Mouse (Mus musculus) embryo, embryonic 9.5 days (tissue): ENCODE measurements around the gene Psma4.
"Not testable (repeated sequence)": the region's sequence is repeated elsewhere in the genome, so short reads cannot be mapped to it uniquely, and the experiment has no call there.

ENCODE experiments used
- DNase-seq: peaks from one replicate; pipeline ENCODE4 v3.0.0-alpha.2; 2017; ENCODE audit errors: extremely low spot score

Psma4 gene

GRCm38 (mm10) chr9:54950575-54951321 is at the start of gene Psma4, which contains the start of gene AY074887:
TSS of gene Psma4 (plus strand) at chr9:54950790.
TSS of gene AY074887 (minus strand) at chr9:54950998.
- peak; percentile 96 for DNase-seq

DNA sequence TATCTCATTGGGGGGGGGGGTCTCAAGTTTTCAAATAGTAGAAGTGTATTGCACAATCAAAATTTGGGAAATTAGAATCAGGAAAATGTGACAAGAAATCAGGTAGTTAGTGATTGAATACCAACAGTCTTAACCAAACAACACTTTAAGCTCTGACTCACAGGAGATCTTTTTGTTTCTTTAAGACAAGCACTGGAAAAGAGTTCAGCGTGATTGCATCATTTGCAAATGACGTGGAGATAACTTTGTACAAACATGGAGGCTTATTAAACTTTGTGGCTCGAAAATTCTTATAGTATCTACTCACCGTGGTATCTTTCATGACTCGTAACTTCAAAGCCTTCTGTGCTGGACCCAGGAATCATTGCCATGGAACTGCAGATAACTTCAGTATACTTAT is 41.1 kb upstream of the Psma4 start:
- DNase-seq = no peak

DNA sequence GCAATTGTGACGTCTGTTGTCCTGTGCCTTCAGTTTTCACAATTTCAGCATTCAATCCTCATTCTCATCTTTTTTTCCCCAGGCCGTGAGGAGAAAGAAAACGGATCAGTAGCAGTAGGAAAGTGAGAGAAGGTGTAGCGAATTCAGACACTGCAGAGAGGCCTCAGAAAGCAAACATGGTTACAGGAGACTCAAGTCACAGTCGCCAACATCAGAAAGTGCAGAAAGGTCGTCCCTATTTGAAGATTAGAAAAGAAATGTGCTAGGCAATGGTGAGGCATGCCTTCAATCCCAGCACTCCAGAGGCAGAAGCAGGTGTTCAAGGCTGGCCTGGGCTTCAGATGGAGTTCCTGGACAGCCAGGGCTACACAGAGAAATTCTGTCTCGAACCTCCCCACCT is 35.0 kb upstream of the Psma4 start:
- DNase-seq = no peak

GRCm38 (mm10) chr9:54916401-54916800 is 34.2 kb upstream of the Psma4 start:
- no peak for DNase-seq

DNA sequence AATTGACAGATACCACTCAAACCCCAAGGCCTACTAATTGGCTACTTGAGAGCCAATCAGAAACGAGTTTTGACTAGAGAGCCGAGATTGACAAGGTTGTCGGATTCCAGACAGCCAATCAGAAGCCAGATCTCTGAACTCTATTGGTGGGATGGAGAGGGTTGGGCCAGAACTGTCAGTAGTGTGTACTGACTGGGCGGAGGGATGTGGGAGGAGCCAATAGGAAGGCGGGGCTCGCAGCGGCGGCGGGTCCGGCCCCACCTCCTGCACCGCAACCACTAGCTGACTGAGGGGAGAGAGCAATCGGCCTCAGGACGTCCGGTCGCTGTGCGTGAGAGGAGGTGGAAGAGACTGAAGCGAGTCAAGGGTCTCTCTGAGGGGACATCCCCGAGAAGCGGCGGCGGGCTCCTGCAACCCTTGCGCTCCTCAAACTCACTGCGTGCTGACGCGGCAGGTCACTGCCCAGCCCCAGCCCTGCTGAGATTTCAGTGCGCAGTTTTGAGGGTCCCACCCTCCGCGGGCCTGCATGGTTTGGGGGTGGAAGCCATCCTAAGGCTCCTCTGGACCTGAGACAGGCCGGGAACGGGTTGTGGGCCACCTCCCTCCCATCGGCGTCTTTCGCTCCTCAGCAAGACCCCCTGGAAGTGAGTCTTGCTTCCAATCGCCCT is 33.4 kb upstream of the Psma4 start, which contains the start of gene Hykk:
Gene Hykk, plus strand, starts transcription at position 274 of the 668 bp plus-strand sequence.
- peak; percentile 94 for DNase-seq

DNA sequence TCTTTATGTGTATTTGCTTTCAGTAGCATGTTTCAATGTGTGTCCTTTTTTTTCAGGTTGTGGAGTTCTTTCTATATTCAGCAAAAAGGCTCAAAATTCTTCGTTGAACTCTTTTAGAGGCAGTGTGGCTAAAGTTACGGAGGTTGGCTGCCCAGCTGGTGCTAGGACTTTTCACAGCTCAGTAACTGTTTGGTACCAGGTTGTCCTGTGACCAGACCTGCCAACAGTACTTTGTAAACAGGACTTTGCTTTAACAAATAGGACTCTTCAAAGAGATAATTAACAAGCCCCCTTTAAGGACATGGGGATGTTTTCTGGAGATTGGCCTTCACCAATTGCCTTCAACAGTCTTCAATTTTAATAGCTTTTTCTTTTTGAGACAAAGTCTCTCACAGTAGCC is 32.4 kb upstream of the Psma4 start:
- no peak for DNase-seq

- no peak for DNase-seq
Observed at GRCm38 (mm10) chr9:54918781-54919180, 31.8 kb upstream of the Psma4 start.

GRCm38 (mm10) chr9:54919946-54920345 is 30.6 kb upstream of the Psma4 start:
- DNase-seq = no peak

DNA sequence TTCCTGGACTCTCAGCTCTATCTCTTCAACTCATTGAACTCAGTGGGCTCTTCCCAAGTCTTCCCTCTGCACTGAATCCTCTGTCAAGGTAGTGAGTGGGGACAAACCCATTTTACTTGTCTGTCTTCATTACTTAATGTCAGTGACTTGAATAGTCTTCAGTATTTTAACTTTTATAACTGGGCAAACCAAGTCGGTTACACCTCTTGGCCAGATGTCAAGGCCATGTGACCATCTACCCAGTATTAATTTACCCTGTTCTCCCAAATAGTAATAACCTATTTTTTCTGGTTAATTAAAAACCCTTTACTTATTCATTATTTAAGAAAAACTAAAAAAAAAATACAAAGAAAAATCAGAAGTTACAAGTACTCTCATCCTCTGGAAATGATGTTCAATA is 19.8 kb upstream of the Psma4 start:
- no peak for DNase-seq

GRCm38 (mm10) chr9:54931765-54932164 is 18.8 kb upstream of the Psma4 start:
- DNase-seq = no peak

DNA sequence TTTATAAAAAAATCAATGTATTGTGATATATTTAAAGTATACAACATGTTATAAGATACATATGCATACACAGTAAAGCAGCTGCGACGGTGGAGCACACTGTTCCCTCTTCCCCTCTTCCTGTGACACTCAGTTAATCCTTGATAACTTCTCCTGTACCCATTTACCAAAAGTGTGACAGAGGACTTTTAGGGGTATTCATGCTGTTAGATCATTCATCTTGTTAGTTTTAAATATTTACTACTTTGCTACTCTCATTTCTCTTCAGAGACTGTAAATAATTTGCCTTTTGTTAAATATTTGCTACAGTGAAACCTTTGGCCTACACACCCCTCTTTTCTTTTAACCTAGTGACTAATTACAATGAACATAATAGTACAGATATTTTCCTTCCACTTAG is 18.2 kb upstream of the Psma4 start:
- DNase-seq = no peak

DNA sequence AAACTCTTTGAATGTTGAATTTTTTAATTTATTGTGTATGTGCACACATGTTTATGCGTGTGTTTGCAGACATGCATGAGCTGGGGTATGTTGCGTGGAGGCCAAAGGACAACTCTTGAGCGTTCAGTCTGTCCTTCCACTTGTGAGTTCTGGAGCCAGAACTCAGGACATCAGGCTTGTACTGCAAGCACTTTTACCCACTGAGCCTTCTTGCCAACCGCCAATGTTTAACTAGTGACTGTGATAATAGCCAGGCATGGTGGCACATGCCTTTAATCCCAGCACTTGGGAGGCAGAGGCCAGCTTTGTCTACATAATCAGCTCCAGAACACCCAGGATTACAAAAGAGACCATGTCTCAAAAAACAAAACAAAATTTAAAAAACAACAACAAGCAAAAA is 8.5 kb upstream of the Psma4 start:
- no peak for DNase-seq

- no peak for DNase-seq
Observed at GRCm38 (mm10) chr9:54944467-54944866, 6.1 kb upstream of the Psma4 start.

DNA sequence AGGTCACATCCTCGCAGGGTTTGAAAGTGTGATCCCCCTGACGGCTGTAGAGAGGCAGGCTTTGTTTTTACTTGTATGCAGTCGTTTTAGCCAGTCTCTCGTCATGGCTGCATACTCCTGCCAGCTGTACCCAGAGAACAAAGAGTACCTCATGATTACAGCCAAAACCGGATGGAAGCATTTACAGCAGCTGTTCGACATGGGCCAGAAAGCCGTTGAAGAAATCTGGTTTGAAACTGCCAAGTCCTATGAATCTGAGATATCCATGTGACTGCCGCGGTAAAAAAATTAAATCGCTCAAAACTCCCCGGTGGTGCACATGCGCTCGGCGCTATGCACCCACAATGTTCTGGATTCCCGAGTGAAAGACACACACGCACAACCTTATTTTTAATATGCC is 4.3 kb upstream of the Psma4 start:
- no peak for DNase-seq

GRCm38 (mm10) chr9:54949465-54949864 is 1.1 kb upstream of the Psma4 start:
- DNase-seq = no peak

- not testable (repeated sequence) for DNase-seq
Observed at GRCm38 (mm10) chr9:54950162-54950561, 428 bp upstream of the Psma4 start.

GRCm38 (mm10) chr9:54961059-54961458 is 10.5 kb downstream of the Psma4 start:
- DNase-seq = no peak

DNA sequence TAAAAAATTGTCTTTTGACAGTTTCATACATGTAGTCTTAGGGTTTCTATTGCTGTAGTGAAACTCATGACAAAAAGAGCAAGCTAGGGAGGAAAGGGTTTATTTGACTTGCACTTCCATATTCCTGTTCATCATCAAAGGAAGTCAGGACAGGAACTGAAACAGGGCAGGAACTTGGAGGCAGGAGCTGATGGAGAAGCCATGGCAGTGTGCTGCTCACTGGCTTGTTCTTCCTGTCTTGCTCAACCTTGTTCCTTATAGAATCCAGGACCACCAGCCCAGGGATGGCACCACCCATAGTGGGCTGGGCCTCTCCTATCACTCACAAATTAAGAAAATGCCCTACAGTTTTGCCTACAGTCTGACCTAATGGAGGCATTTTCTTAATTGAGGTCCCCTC is 13.1 kb downstream of the Psma4 start:
- no peak for DNase-seq

- no peak for DNase-seq
Observed at GRCm38 (mm10) chr9:54969972-54970637, 19.5 kb downstream of the Psma4 start.

DNA sequence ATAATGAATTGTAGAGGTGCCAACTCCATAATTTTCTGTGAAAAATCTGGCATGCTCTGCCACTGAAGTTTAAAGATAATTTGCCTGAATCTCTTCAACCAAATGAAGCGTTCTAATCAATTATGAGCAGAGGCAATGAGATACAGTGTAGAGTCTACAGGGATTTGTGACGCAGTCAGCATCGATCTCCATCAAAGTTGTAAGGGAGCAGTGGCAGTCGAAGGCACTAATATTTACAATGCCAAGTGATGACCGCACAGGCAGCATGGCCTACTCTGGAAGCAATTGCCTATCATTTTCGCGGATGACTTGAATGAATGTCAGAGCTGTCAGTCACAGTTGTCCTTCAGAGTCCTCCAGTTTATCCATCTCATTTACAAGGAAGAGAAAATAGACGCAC is 30.1 kb downstream of the Psma4 start, which contains the start of gene Chrna5:
Gene Chrna5, plus strand, starts transcription at position 207 of the 400 bp plus-strand sequence.
- DNase-seq = no peak

DNA sequence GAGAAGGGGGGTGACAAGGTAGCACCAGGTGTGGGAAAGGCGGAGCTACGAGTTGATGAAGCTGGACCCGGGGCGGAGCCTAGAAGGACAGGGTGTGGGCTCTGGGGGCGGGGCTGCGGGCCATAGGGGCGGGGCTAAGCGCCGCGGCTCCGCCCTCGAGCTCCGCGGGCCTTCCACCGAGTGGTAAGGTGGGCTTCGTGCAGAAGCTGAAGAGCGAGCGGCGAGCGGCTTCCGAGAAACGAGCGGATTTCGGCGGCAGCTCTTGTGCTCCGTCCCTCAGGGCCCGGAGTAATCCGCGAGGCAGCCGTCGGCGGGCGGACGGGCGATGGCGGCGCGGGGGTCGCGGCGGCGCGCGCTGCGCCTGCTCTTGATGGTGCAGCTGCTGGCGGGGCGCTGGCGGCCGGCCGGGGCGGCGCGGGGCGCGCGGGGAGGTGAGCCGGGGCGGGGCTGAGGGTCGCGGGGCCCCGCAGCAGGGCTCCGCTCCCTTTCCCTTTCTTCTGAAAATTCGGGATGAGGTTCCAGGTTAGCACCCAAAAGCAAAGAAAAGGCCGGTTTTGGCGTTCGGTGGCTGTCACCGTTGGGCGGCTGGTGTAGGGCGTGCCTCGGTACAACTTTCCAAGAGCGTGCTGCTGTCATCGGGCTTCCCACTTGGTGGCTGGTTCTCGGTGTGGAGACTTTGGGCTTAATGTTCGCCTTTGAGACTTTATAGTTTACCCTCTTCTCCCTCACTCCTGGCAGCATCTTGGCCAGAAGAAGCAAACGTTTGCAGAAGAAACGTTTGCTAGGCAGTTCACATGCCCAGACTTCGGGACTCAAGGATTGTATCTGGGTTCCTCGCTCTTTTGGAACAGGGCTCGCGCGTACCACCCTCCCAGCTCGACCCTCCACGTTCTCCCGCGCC is 31.0 kb downstream of the Psma4 start:
- peak; percentile 82 for DNase-seq

GRCm38 (mm10) chr9:54982401-54982800 is 31.8 kb downstream of the Psma4 start:
- peak; percentile 27 for DNase-seq
